Mouse (Mus musculus): ENCODE data around the gene Marveld1. TPM values are rescaled to one million over a fixed set of nuclear protein-coding genes. Genes with fewer than 3 reads are reported as not detected.
A peak's percentile ranks its signal among the peaks of the same experiment; 100 is the strongest.

Marveld1 gene
- polyA plus RNA-seq, 1 experiment = 215 TPM

DNA sequence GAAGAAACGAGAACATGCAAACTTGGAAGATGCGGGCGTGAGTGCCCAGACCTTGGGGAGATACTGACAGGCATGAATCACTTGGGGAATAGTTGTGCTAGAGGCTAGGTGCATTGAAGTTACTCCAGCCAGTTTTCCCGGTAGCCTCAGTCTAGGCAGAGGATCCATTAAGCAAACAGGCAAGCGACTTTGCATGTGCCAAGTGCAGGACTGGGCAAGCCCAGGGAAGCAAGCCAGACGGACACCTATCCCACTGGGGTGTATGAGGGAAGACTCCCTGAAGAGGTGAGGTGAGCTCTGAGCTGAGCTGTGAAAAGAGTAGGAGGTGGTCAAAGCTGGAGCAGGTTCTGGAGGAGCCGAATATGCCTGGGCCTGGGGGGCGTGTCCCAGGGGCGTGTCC lies 20.3 kb downstream of the Marveld1 start:
- no peak overlapping the region for H3K4me3 ChIP-seq (replicated peaks; ENCODE audit: extremely low read depth, low read depth, low read length)
- 71% methylated on average over 9 of the region's 9 CpGs for WGBS
- TF ChIP-seq POLR2A (IDR thresholded peaks at IDR 0.05; ENCODE audit: borderline replicate concordance, extremely low read depth, low read depth, low read length) = no peak
- no peak for TF ChIP-seq CTCF (IDR thresholded peaks at IDR 0.05; ENCODE audit: insufficient read depth, low read length)
- H3K4me1 ChIP-seq (ENCODE audit: control insufficient read depth, insufficient read depth, low read length) = peaks cover 3% of the 10 kb centered on the region; the same call in 1 of the 2 replicates
- no peak for DNase-seq

DNA sequence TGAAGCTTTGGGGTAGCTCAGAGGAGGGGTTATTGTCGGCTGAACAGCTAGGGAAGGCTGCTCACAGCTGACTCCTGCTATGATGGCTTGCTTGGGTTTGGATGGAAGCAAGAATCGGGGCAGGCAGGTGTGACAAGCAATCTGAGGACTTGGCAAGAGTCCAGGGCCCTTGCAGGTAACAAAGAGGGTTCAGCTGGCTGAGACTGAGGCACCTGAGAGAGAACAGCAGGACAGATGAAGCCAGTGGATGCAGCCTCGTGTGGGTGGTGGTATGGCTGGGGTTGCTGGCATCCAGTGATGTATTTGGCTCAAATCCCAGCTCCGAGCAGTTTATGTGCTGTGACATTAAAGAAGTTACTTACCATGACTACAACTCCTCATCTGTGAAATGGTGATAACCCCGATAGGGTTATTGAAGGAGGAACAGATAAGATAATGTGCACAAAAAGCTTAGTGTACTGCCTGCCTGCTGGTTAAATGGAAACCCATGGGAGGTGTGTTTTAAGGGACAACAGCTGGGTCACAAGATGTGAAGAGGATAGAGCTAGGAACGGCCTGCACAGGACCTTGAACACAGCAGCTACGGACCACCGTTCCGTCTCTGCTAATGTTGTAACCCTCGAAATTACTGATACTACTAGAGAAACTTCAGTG lies 22.2 kb downstream of the Marveld1 start:
- Histone ChIP-seq H3K4me3 (replicated peaks; ENCODE audit: extremely low read depth, low read depth, low read length) (no peak overlapping the region), H3K4me1 (ENCODE audit: control insufficient read depth, insufficient read depth, low read length) (peaks cover 3% of the 10 kb centered on the region; the same call in 1 of the 2 replicates)
- DNase-seq = no peak
- WGBS = 58% methylated on average over 10 of the region's 10 CpGs
- TF ChIP-seq POLR2A (IDR thresholded peaks at IDR 0.05; ENCODE audit: borderline replicate concordance, extremely low read depth, low read depth, low read length) (no peak), CTCF (IDR thresholded peaks at IDR 0.05; ENCODE audit: insufficient read depth, low read length) (no peak)

GRCm38 (mm10) chr19:42170025-42170969 lies 23.1 kb downstream of the Marveld1 start:
- TF ChIP-seq POLR2A (IDR thresholded peaks at IDR 0.05; ENCODE audit: borderline replicate concordance, extremely low read depth, low read depth, low read length) (peak; percentile 83; the same call in 1 of the 2 replicates), CTCF (IDR thresholded peaks at IDR 0.05; ENCODE audit: insufficient read depth, low read length) (no peak)
- peak; percentile 88 for DNase-seq
- WGBS = 2% methylated on average over 56 of the region's 56 CpGs
- Histone ChIP-seq H3K4me3 (replicated peaks; ENCODE audit: extremely low read depth, low read depth, low read length) (peak overlapping the region; percentile 79), H3K4me1 (ENCODE audit: control insufficient read depth, insufficient read depth, low read length) (peaks cover 3% of the 10 kb centered on the region; the same call in 1 of the 2 replicates)

GRCm38 (mm10) chr19:42176841-42177240 lies 29.6 kb downstream of the Marveld1 start:
- no peak overlapping the region for H3K4me3 ChIP-seq (replicated peaks; ENCODE audit: extremely low read depth, low read depth, low read length)
- WGBS = 79% methylated on average over 7 of the region's 7 CpGs
- DNase-seq = no peak
- H3K4me1 ChIP-seq (ENCODE audit: control insufficient read depth, insufficient read depth, low read length) = no peaks in the 10 kb centered on the region
- TF ChIP-seq POLR2A (IDR thresholded peaks at IDR 0.05; ENCODE audit: borderline replicate concordance, extremely low read depth, low read depth, low read length) (no peak), CTCF (IDR thresholded peaks at IDR 0.05; ENCODE audit: insufficient read depth, low read length) (no peak)

GRCm38 (mm10) chr19:42177461-42177860 lies 30.3 kb downstream of the Marveld1 start:
- 84% methylated on average over 2 of the region's 2 CpGs for WGBS
- DNase-seq = no peak

GRCm38 (mm10) chr19:42179356-42179755 lies 32.2 kb downstream of the Marveld1 start:
- TF ChIP-seq POLR2A (IDR thresholded peaks at IDR 0.05; ENCODE audit: borderline replicate concordance, extremely low read depth, low read depth, low read length) = no peak
- TF ChIP-seq CTCF (IDR thresholded peaks at IDR 0.05; ENCODE audit: insufficient read depth, low read length) = no peak
- no peak overlapping the region for H3K4me3 ChIP-seq (replicated peaks; ENCODE audit: extremely low read depth, low read depth, low read length)
- 72% methylated on average over 14 of the region's 14 CpGs for WGBS
- no peaks in the 10 kb centered on the region for H3K4me1 ChIP-seq (ENCODE audit: control insufficient read depth, insufficient read depth, low read length)
- DNase-seq = peak; percentile 56

More at GRCm38 (mm10) chr19:42177461-42177860, 30.3 kb downstream of the Marveld1 start:
- no peak overlapping the region for H3K4me3 ChIP-seq (replicated peaks; ENCODE audit: extremely low read depth, low read depth, low read length)
- no peaks in the 10 kb centered on the region for H3K4me1 ChIP-seq (ENCODE audit: control insufficient read depth, insufficient read depth, low read length)
- TF ChIP-seq CTCF (IDR thresholded peaks at IDR 0.05; ENCODE audit: insufficient read depth, low read length) (no peak), POLR2A (IDR thresholded peaks at IDR 0.05; ENCODE audit: borderline replicate concordance, extremely low read depth, low read depth, low read length) (no peak)

- no peak for DNase-seq
- no peak for TF ChIP-seq POLR2A (IDR thresholded peaks at IDR 0.05; ENCODE audit: borderline replicate concordance, extremely low read depth, low read depth, low read length)
- TF ChIP-seq CTCF (IDR thresholded peaks at IDR 0.05; ENCODE audit: insufficient read depth, low read length) = peak; percentile 44
- no peak overlapping the region for H3K4me3 ChIP-seq (replicated peaks; ENCODE audit: extremely low read depth, low read depth, low read length)
- no peaks in the 10 kb centered on the region for H3K4me1 ChIP-seq (ENCODE audit: control insufficient read depth, insufficient read depth, low read length)
- WGBS = 62% methylated on average over 6 of the region's 6 CpGs
Observed at GRCm38 (mm10) chr19:42182673-42183072, 35.5 kb downstream of the Marveld1 start.

DNA sequence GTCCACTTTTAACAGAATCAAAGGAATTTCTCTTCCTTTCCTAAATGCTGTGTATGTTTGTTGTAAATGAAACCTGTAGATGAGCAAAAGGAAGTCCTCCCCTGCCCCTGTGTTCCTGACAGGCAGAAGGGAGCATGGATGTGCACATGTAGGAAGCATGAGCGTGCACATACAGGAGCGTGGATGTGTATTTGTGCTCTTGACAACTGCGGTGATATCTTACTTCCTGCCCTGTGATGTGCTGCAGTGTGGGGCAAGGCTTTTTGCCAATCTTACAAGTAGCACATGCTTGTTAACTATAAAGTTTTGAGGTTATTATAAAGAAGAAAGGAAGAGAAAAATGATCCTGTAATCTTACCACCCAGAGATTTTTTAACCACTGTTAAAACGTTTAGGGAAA lies 42.5 kb downstream of the Marveld1 start:
- TF ChIP-seq POLR2A (IDR thresholded peaks at IDR 0.05; ENCODE audit: borderline replicate concordance, extremely low read depth, low read depth, low read length) (no peak), CTCF (IDR thresholded peaks at IDR 0.05; ENCODE audit: insufficient read depth, low read length) (no peak)
- whole genome bisulfite sequencing = 66% methylated on average over 4 of the region's 4 CpGs
- no peak overlapping the region for H3K4me3 ChIP-seq (replicated peaks; ENCODE audit: extremely low read depth, low read depth, low read length)
- no peak for DNase-seq
- H3K4me1 ChIP-seq (ENCODE audit: control insufficient read depth, insufficient read depth, low read length) = no peaks in the 10 kb centered on the region

DNA sequence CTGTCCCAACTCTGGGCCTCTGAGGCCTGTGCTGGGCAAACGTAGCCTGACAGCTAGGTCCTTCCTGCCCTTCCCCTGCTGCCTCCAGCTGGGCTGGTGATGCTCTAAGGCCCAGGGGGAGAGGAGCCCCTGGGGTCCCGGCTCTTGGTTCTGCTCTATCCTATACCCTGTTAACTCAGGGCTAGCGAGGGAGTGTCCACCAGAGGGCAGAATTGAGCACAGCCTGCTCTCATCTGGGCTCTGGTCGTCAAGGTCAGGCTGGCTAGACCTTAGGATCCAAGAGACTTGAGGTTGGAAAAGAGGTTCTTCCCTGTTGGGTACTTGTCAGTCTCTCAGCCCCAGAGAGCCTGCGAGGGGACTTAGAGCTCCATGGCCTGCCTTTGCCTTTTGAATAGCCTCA lies 43.3 kb downstream of the Marveld1 start:
- WGBS = 23% methylated on average over 5 of the region's 5 CpGs
- Histone ChIP-seq H3K4me1 (ENCODE audit: control insufficient read depth, insufficient read depth, low read length) (no peaks in the 10 kb centered on the region), H3K4me3 (replicated peaks; ENCODE audit: extremely low read depth, low read depth, low read length) (no peak overlapping the region)
- TF ChIP-seq POLR2A (IDR thresholded peaks at IDR 0.05; ENCODE audit: borderline replicate concordance, extremely low read depth, low read depth, low read length) (no peak), CTCF (IDR thresholded peaks at IDR 0.05; ENCODE audit: insufficient read depth, low read length) (peak; percentile 81)
- DNase-seq = peak; percentile 55
